Mouse (Mus musculus): ENCODE measurements at regions not wholly inside any gene's neighbourhood (a gene's known extent, or its start where the extent isn't known, plus 50 kb on each side); places are given as distances from the start of the nearest gene placed in this dataset.

DNA sequence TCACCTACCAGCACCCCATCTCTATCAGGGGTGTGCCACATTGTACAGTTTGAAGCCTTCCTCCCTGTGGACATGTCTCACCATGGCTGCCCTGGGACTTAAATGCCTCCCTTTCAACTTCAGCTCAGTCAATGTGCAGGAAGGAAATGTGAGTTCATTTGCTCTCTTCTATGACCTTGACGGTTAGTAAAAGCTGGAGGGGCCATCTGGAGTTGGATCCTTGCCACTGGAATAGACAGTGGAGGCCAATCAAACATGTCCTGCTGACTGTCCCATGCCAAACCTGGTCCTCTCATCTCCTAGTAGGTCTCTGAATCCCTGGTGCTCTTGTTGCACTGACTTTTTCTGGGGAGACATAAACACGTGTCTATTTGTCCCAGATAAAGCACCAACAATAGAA is 220.2 kb downstream of the Abcc12 start:
- DNase-seq (ENCODE audit: low read depth, low spot score) (no peak), ATAC-seq (no peak)
- no peak for TF ChIP-seq CTCF (IDR thresholded peaks at IDR 0.05)
- ChIA-PET POLR2A (no interaction called here), CTCF (interaction anchor here (1.2 to 1.5 kb wide), 2 partner anchors 10 to 19 kb away, joined by 3 to 4 read pairs; no protein-coding TSS in a partner anchor)
- H3K27me3 ChIP-seq: no peaks in the 10 kb centered on the region
- in situ Hi-C loops (cut with MboI; ENCODE audit: low pct_unique_long_range_greater_than_20kb): no loop called here

- ATAC-seq: no peak
- in situ Hi-C loops (cut with MboI; ENCODE audit: low pct_unique_long_range_greater_than_20kb): no loop called here
- TF ChIP-seq CTCF (IDR thresholded peaks at IDR 0.05): no peak
Observed at GRCm38 (mm10) chr8:86359518-86359917, 221.0 kb downstream of the Abcc12 start.

DNA sequence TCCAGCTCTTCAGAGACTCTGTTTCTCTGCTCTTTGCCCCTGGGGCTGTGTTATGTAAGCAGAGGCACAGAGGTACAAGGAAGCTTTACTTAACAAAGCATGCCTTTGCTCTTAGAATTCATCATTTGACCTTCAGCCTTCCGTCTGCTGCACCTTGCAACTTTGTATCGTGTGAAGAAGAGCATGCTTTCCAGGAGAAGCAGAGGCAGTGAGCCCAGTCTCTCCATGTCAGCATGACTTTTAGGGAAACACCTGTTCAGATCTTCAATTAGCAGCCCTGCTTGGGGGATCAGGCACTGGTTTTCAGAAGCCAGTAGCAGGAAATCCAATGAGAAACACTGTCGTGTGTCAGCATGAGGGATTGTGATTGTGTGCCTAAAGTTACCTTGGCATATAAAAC is 226.7 kb downstream of the Abcc12 start:
- in situ Hi-C loops (cut with MboI; ENCODE audit: low pct_unique_long_range_greater_than_20kb): no loop called here
- no peak for ATAC-seq
- H3K27me3 ChIP-seq: no peaks in the 10 kb centered on the region
- no peak for DNase-seq (ENCODE audit: low read depth, low spot score)
- ChIA-PET POLR2A (no interaction called here), CTCF (interaction anchor here (1.0 to 1.3 kb wide), 2 partner anchors 15 to 107 kb away, joined by 3 to 4 read pairs; no protein-coding TSS in a partner anchor)
- TF ChIP-seq CTCF (IDR thresholded peaks at IDR 0.05): no peak

More at GRCm38 (mm10) chr8:86359518-86359917, 221.0 kb downstream of the Abcc12 start:
- ChIA-PET CTCF (interaction anchor here (1.2 to 1.5 kb wide), 2 partner anchors 9 to 18 kb away, joined by 3 to 4 read pairs; no protein-coding TSS in a partner anchor), POLR2A (no interaction called here)
- DNase-seq (ENCODE audit: low read depth, low spot score): no peak
- H3K27me3 ChIP-seq: no peaks in the 10 kb centered on the region

- ATAC-seq: no peak
- DNase-seq (ENCODE audit: low read depth, low spot score): no peak
- CTCF ChIA-PET: no interaction called here
- no peaks in the 10 kb centered on the region for H3K27me3 ChIP-seq
- in situ Hi-C loops (cut with MboI; ENCODE audit: low pct_unique_long_range_greater_than_20kb): no loop called here
- TF ChIP-seq CTCF (IDR thresholded peaks at IDR 0.05): no peak
- POLR2A ChIA-PET: interaction anchor here (0.6 kb wide), 2 partner anchors 28 to 49 kb away, joined by 5 read pairs; no protein-coding TSS in a partner anchor
Observed at GRCm38 (mm10) chr8:86351545-86352190, 228.8 kb downstream of the Abcc12 start.

- in situ Hi-C loops (cut with MboI; ENCODE audit: low pct_unique_long_range_greater_than_20kb): no loop called here
- ChIA-PET CTCF (interaction anchor here (1.1 to 1.7 kb wide), 3 partner anchors 9 to 33 kb away, joined by 3 to 4 read pairs (median 3); no protein-coding TSS in a partner anchor), POLR2A (no interaction called here)
- DNase-seq (ENCODE audit: low read depth, low spot score): no peak
- peak; percentile 76 for ATAC-seq
- H3K27me3 ChIP-seq: no peaks in the 10 kb centered on the region
- TF ChIP-seq CTCF (IDR thresholded peaks at IDR 0.05): no peak
Observed at GRCm38 (mm10) chr8:86350128-86350527, 230.4 kb downstream of the Abcc12 start.

- H3K27me3 ChIP-seq: no peaks in the 10 kb centered on the region
- in situ Hi-C loops (cut with MboI; ENCODE audit: low pct_unique_long_range_greater_than_20kb): no loop called here
- ChIA-PET CTCF (interaction anchor here (1.5 kb wide), 1 partner anchor 17 kb away, joined by 3 read pairs; no protein-coding TSS in a partner anchor), POLR2A (no interaction called here)
- DNase-seq (ENCODE audit: low read depth, low spot score) (no peak), ATAC-seq (no peak)
- TF ChIP-seq CTCF (IDR thresholded peaks at IDR 0.05): no peak
Observed at GRCm38 (mm10) chr8:86342016-86342684, 238.3 kb downstream of the Abcc12 start.

- POLR2A ChIA-PET: interaction anchor here (0.5 kb wide), 1 partner anchor 9 kb away, joined by 3 read pairs; no protein-coding TSS in a partner anchor
- no peaks in the 10 kb centered on the region for H3K27me3 ChIP-seq
- ATAC-seq (no peak), DNase-seq (ENCODE audit: low read depth, low spot score) (no peak)
- in situ Hi-C loops (cut with MboI; ENCODE audit: low pct_unique_long_range_greater_than_20kb): no loop called here
- CTCF ChIA-PET: no interaction called here
- TF ChIP-seq CTCF (IDR thresholded peaks at IDR 0.05): no peak
Observed at GRCm38 (mm10) chr8:86338574-86339264, 241.8 kb downstream of the Abcc12 start.

GRCm38 (mm10) chr8:86331383-86331782 is 249.1 kb downstream of the Abcc12 start:
- TF ChIP-seq CTCF (IDR thresholded peaks at IDR 0.05): no peak
- ChIA-PET CTCF (no interaction called here), POLR2A (no interaction called here)
- in situ Hi-C loops (cut with MboI; ENCODE audit: low pct_unique_long_range_greater_than_20kb): no loop called here
- no peak for DNase-seq (ENCODE audit: low read depth, low spot score)
- ATAC-seq: no peak
- no peaks in the 10 kb centered on the region for H3K27me3 ChIP-seq

DNA sequence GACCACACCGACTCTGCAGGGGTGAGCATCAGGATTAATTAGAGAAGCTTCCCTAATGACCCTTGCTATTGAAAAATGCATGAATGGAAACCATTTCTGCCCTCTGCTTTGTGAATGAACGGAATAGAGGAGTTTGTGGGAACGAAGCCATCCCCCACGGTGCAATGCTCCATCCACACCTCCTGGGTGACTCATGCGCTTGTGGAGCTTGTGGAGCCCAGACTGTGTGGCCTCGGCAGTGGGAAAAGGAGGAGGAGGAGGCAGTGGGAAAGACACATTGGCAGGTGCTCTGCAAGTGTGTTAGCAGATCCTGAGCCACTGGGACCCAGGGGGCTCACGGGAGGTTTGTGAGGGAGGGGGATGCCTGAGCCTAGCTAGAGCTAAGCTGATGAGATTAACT is 251.9 kb downstream of the Abcc12 start:
- CTCF ChIA-PET: interaction anchor here (1.0 to 1.2 kb wide), 4 partner anchors 12 to 208 kb away, joined by 3 read pairs; no protein-coding TSS in a partner anchor
- DNase-seq (ENCODE audit: low read depth, low spot score) (no peak), ATAC-seq (peak; percentile 72)
- in situ Hi-C loops (cut with MboI; ENCODE audit: low pct_unique_long_range_greater_than_20kb): no loop called here
- TF ChIP-seq CTCF (IDR thresholded peaks at IDR 0.05): no peak
- no peaks in the 10 kb centered on the region for H3K27me3 ChIP-seq
- POLR2A ChIA-PET: interaction anchor here (1.2 kb wide), 1 partner anchor 9 kb away, joined by 4 read pairs; no protein-coding TSS in a partner anchor

- H3K27me3 ChIP-seq: no peaks in the 10 kb centered on the region
- in situ Hi-C loops (cut with MboI; ENCODE audit: low pct_unique_long_range_greater_than_20kb): no loop called here
- POLR2A ChIA-PET: no interaction called here
- DNase-seq (ENCODE audit: low read depth, low spot score) (no peak), ATAC-seq (no peak)
- TF ChIP-seq CTCF (IDR thresholded peaks at IDR 0.05): no peak
- CTCF ChIA-PET: interaction anchor here (1.0 to 1.2 kb wide), 3 partner anchors 13 to 116 kb away, joined by 3 read pairs; no protein-coding TSS in a partner anchor
Observed at GRCm38 (mm10) chr8:86327982-86328381, 252.5 kb downstream of the Abcc12 start.
